Mouse (Mus musculus): Measurements from ENCODE around the gene Wdfy1. TPM values are rescaled to one million over a fixed set of nuclear protein-coding genes. Genes with fewer than 3 reads are reported as not detected.
A peak's percentile ranks its signal among the peaks of the same experiment; 100 is the strongest.

Wdfy1 gene
- total RNA-seq (2021): 10 to 100 TPM; 43.7 to 45.9 TPM
- long read RNA-seq, experiment 1, full-length matches to known transcripts: 49 of 70 reads
- long read RNA-seq, experiment 1, partial matches to known transcripts: 5 of 70 reads
- long read RNA-seq, experiment 1, other reads (novel, unspliced or antisense): 16 of 70 reads
- long read RNA-seq, experiment 2, full-length matches to known transcripts: 43 of 53 reads
- long read RNA-seq, experiment 2, partial matches to known transcripts: 3 of 53 reads
- long read RNA-seq, experiment 2, other reads (novel, unspliced or antisense): 7 of 53 reads

GRCm38 (mm10) chr1:79775927-79776458 is at the start of gene Wdfy1, which contains the start of gene Mrpl44:
Gene Wdfy1 (minus strand): TSS chr1:79776143.
Gene Mrpl44 (plus strand): TSS chr1:79776018.
- intact Hi-C loops (cut with DNase I): no loop called here
- no peak; the same call in none of the 2 replicates for TF ChIP-seq CTCF (IDR thresholded peaks at IDR 0.05)
- peak; percentile 97 to 100 for DNase-seq (ENCODE audit: extremely low spot score in 1 of 2, low spot score in 2 of 2)

GRCm38 (mm10) chr1:79823951-79824633 is 48.1 kb upstream of the Wdfy1 start:
- peak overlapping the region; percentile 69 for H3K27ac ChIP-seq
- intact Hi-C loops (cut with DNase I): loop anchor here (2.0 kb wide), 1 partner anchor 35 kb away; no protein-coding TSS in a partner anchor
- DNase-seq (ENCODE audit: extremely low spot score in 1 of 2, low spot score in 2 of 2): no peak

More at GRCm38 (mm10) chr1:79775927-79776458, at the start of gene Wdfy1, which contains the start of gene Mrpl44:
- peak within 1 kb of the TSS; percentile 79 for H3K27ac ChIP-seq
- H3K4me3 ChIP-seq: peak within 1 kb of the TSS; percentile 77

GRCm38 (mm10) chr1:79822806-79823525 is 47.0 kb upstream of the Wdfy1 start:
- intact Hi-C loops (cut with DNase I): no loop called here
- Histone ChIP-seq H3K27ac (peak overlapping the region; percentile 57; the same call in 1 of the 2 replicates), H3K4me3 (no peak overlapping the region)
- DNase-seq (ENCODE audit: extremely low spot score in 1 of 2, low spot score in 2 of 2): peak in 1 of 2 experiments; percentile 35
- TF ChIP-seq CTCF (IDR thresholded peaks at IDR 0.05): no peak

More at GRCm38 (mm10) chr1:79823951-79824633, 48.1 kb upstream of the Wdfy1 start:
- H3K4me3 ChIP-seq: peak overlapping the region; percentile 4
- TF ChIP-seq CTCF (IDR thresholded peaks at IDR 0.05): no peak

GRCm38 (mm10) chr1:79819296-79819879 is 43.4 kb upstream of the Wdfy1 start:
- H3K4me3 ChIP-seq: no peak overlapping the region
- no peak overlapping the region for H3K27ac ChIP-seq
- intact Hi-C loops (cut with DNase I): no loop called here
- TF ChIP-seq CTCF (IDR thresholded peaks at IDR 0.05): no peak; the same call in none of the 2 replicates
- no peak for DNase-seq (ENCODE audit: extremely low spot score in 1 of 2, low spot score in 2 of 2)

GRCm38 (mm10) chr1:79815446-79815845 is 39.5 kb upstream of the Wdfy1 start:
- no peak overlapping the region for H3K4me3 ChIP-seq
- TF ChIP-seq CTCF (IDR thresholded peaks at IDR 0.05): no peak
- intact Hi-C loops (cut with DNase I): no loop called here
- H3K27ac ChIP-seq: no peak overlapping the region
- no peak for DNase-seq (ENCODE audit: extremely low spot score in 1 of 2, low spot score in 2 of 2)

- no peak for DNase-seq (ENCODE audit: extremely low spot score in 1 of 2, low spot score in 2 of 2)
- no peak overlapping the region for H3K4me3 ChIP-seq
- no peak for TF ChIP-seq CTCF (IDR thresholded peaks at IDR 0.05)
- H3K27ac ChIP-seq: no peak overlapping the region
- intact Hi-C loops (cut with DNase I): no loop called here
Measured at GRCm38 (mm10) chr1:79809447-79809846, 33.5 kb upstream of the Wdfy1 start.

GRCm38 (mm10) chr1:79806865-79807264 is 30.9 kb upstream of the Wdfy1 start:
- H3K27ac ChIP-seq: no peak overlapping the region
- TF ChIP-seq CTCF (IDR thresholded peaks at IDR 0.05): no peak
- intact Hi-C loops (cut with DNase I): no loop called here
- DNase-seq (ENCODE audit: extremely low spot score in 1 of 2, low spot score in 2 of 2): no peak
- no peak overlapping the region for H3K4me3 ChIP-seq

- DNase-seq (ENCODE audit: extremely low spot score in 1 of 2, low spot score in 2 of 2): no peak
- no peak for TF ChIP-seq CTCF (IDR thresholded peaks at IDR 0.05)
- no peak overlapping the region for H3K4me3 ChIP-seq
- no peak overlapping the region for H3K27ac ChIP-seq
- intact Hi-C loops (cut with DNase I): no loop called here
Measured at GRCm38 (mm10) chr1:79803614-79804013, 27.7 kb upstream of the Wdfy1 start.

GRCm38 (mm10) chr1:79802858-79803427 is 27.0 kb upstream of the Wdfy1 start:
- TF ChIP-seq CTCF (IDR thresholded peaks at IDR 0.05): no peak
- intact Hi-C loops (cut with DNase I): no loop called here
- no peak overlapping the region for H3K27ac ChIP-seq
- no peak for DNase-seq (ENCODE audit: extremely low spot score in 1 of 2, low spot score in 2 of 2)
- H3K4me3 ChIP-seq: no peak overlapping the region

- Histone ChIP-seq H3K4me3 (no peak overlapping the region), H3K27ac (no peak overlapping the region)
- intact Hi-C loops (cut with DNase I): loop anchor here (10.0 kb wide), 1 partner anchor 608 kb away; no protein-coding TSS in a partner anchor
- DNase-seq (ENCODE audit: extremely low spot score in 1 of 2, low spot score in 2 of 2): no peak
- no peak for TF ChIP-seq CTCF (IDR thresholded peaks at IDR 0.05)
Measured at GRCm38 (mm10) chr1:79797084-79797483, 21.1 kb upstream of the Wdfy1 start.
